In the genomic region with DNA sequence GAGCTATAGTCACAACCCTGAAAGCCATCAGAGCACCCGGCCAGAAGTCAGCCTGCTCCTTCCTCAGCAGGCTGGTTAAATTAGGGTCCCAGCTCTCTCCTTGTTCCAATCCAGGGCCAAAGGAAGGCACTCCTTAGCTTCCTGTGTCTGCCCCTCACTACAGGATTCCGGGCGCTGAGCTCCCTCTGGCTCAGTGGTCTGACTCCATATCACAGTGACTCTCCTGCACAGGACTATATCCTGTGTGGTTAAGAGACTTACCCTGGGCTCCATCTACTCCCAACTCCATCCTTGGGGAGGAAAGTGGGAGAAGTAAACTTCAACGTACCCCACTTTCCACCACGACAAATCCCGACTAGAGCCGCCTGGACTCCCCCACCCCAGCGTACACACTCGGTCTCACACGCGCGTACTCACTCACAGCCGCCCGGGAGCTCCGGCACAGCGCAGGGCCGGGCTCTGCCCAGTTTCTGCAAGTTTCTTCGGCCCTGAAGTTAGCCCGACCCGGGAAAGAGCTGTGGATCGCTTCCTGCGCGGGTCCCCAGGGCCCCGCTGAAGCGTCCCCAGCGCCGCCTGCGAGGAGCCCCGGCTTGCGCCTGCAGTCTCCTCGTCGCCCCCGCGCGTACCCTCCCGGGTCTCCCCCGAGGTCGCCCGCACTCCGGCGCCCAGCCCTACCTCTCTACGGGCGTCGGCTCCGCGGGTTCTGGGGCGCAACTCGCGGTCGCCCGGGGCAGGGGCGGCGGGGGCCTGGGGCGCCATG, we compare ENCODE assay signal across 7 mouse cellular contexts. TPM values are rescaled to one million over a fixed set of nuclear protein-coding genes. Genes with fewer than 3 reads are reported as not detected.
A peak's percentile ranks its signal among the peaks of the same experiment; 100 is the strongest.
DNase-seq lines count a peak whose midpoint lies in the region; ATAC-seq and TF ChIP-seq lines count a peak whose summit lies in the region.

No protein-coding gene starts in this region.

- no peaks in the 10 kb centered on the region for H3K36me3 ChIP-seq in thymus, adult 2 months (ENCODE audit: control insufficient read depth, insufficient read depth, low read length)
- 0 out of 2 replicates have a peak, but pooled peaks cover 4% of the 10 kb centered on the region for H3K36me3 ChIP-seq in forebrain, embryonic 13.5 days (ENCODE audit: poor library complexity, severe bottlenecking)
- 0 out of 2 replicates have a peak, but pooled peaks cover 4% of the 10 kb centered on the region for H3K36me3 ChIP-seq in hindbrain, embryonic 13.5 days
- H3K36me3 ChIP-seq in liver, postnatal 0 days (replicated peaks; ENCODE audit: insufficient read depth, low read length) = no peaks in the 10 kb centered on the region

- H3K9me3 ChIP-seq in forebrain, embryonic 13.5 days (replicated peaks) = no peaks in the 10 kb centered on the region
- H3K9me3 ChIP-seq in hindbrain, embryonic 13.5 days = no peaks in the 10 kb centered on the region
- H3K9me3 ChIP-seq in liver, postnatal 0 days (ENCODE audit: low read length) = no peaks in the 10 kb centered on the region

- peak overlapping the region; percentile 16 for H3K4me3 ChIP-seq in thymus, adult 2 months (ENCODE audit: control insufficient read depth, insufficient read depth, low read length)
- H3K4me3 ChIP-seq in forebrain, embryonic 13.5 days = peak overlapping the region; percentile 88
- H3K4me3 ChIP-seq in hindbrain, embryonic 13.5 days = peak overlapping the region; percentile 88
- H3K4me3 ChIP-seq in liver, postnatal 0 days (ENCODE audit: low read depth, low read length) = peak overlapping the region; percentile 62

- TF ChIP-seq CTCF in thymus, adult 2 months (IDR thresholded peaks at IDR 0.05; ENCODE audit: borderline replicate concordance, control insufficient read depth, extremely low read depth, insufficient read depth, low read length, poor library complexity) = no peak
- TF ChIP-seq CTCF in liver, postnatal 0 days (IDR thresholded peaks at IDR 0.05; ENCODE audit: low read depth) = no peak

- DNase-seq in thymus, adult 2 months = peak; percentile 18
- DNase-seq in thymus, adult 18-20 months = no peak
- peak; percentile 27 for DNase-seq in brain, adult 2 months (ENCODE audit: low read depth, low spot score)
- DNase-seq in liver, postnatal 0 days = peak; percentile 33
- DNase-seq in retina, embryonic 14.5 days (ENCODE audit: low spot score) = peak; percentile 59

- H3K4me2 ChIP-seq in forebrain, embryonic 13.5 days = peak overlapping the region; percentile 67
- peak overlapping the region; percentile 74 for H3K4me2 ChIP-seq in hindbrain, embryonic 13.5 days
- H3K4me2 ChIP-seq in liver, postnatal 0 days (ENCODE audit: low read depth, low read length) = peak overlapping the region; percentile 84

- 3% methylated on average over 54 of the region's 54 CpGs for WGBS in thymus, adult 2 months
- WGBS in forebrain, embryonic 13.5 days = under 1% methylated on average over 50 of the region's 54 CpGs
- WGBS in hindbrain, embryonic 13.5 days = under 1% methylated on average over 51 of the region's 54 CpGs
- WGBS in liver, postnatal 0 days (ENCODE audit: insufficient replicate concordance) = 7% methylated on average over 49 of the region's 54 CpGs

- no peak for TF ChIP-seq EP300 in liver, postnatal 0 days (IDR thresholded peaks at IDR 0.05; ENCODE audit: low read depth)

- H3K9ac ChIP-seq in forebrain, embryonic 13.5 days = peak overlapping the region; percentile 92
- peak overlapping the region; percentile 93 for H3K9ac ChIP-seq in hindbrain, embryonic 13.5 days
- peak overlapping the region; percentile 61 for H3K9ac ChIP-seq in liver, postnatal 0 days (replicated peaks)

- TF ChIP-seq POLR2A in thymus, adult 2 months (IDR thresholded peaks at IDR 0.05; ENCODE audit: control insufficient read depth, extremely low read depth, insufficient read depth, low read length, poor library complexity) = no peak

- H3K27ac ChIP-seq in thymus, adult 2 months (ENCODE audit: control insufficient read depth, insufficient read depth, low read length) = no peak overlapping the region
- peak overlapping the region; percentile 89 for H3K27ac ChIP-seq in forebrain, embryonic 13.5 days
- peak overlapping the region; percentile 95 for H3K27ac ChIP-seq in hindbrain, embryonic 13.5 days
- H3K27ac ChIP-seq in liver, postnatal 0 days (ENCODE audit: low read depth) = peak overlapping the region; percentile 34

- peaks cover 7% of the 10 kb centered on the region; the same call in 1 of the 2 replicates for H3K4me1 ChIP-seq in thymus, adult 2 months (replicated peaks; ENCODE audit: control insufficient read depth, insufficient read depth, low read length)
- peaks cover 52% of the 10 kb centered on the region for H3K4me1 ChIP-seq in forebrain, embryonic 13.5 days
- H3K4me1 ChIP-seq in hindbrain, embryonic 13.5 days (replicated peaks) = peaks cover 55% of the 10 kb centered on the region
- H3K4me1 ChIP-seq in liver, postnatal 0 days (ENCODE audit: insufficient read depth) = no peaks in the 10 kb centered on the region; the same call in 1 of the 2 replicates

- H3K27me3 ChIP-seq in thymus, adult 2 months (ENCODE audit: control insufficient read depth, insufficient read depth, low read length) = peaks cover 13% of the 10 kb centered on the region
- no peaks in the 10 kb centered on the region for H3K27me3 ChIP-seq in forebrain, embryonic 13.5 days
- H3K27me3 ChIP-seq in hindbrain, embryonic 13.5 days = no peaks in the 10 kb centered on the region
- peaks cover 29% of the 10 kb centered on the region for H3K27me3 ChIP-seq in liver, postnatal 0 days (ENCODE audit: insufficient read depth, low read length)

- ATAC-seq in forebrain, embryonic 13.5 days = peak; percentile 74
- ATAC-seq in hindbrain, embryonic 13.5 days (ENCODE audit: low FRiP score) = peak; percentile 72
- peak; percentile 45 for ATAC-seq in liver, postnatal 0 days

RNA-seq across cellular contexts. Expression of a gene that starts 0.6 kb away (rescaled TPM):
- 2.6 and 3.2 TPM in 2 replicates for polyA plus RNA-seq in thymus, adult 2 months (2012; rRNA removed)
- polyA plus RNA-seq in forebrain, embryonic 13.5 days (2015; fragmentation: Nextera tagmentation; extraction: Ambion mirVana) = 19.6 and 22.8 TPM in 2 replicates
- polyA plus RNA-seq in hindbrain, embryonic 13.5 days (2015; fragmentation: Nextera tagmentation; extraction: Ambion mirVana) = 25.4 and 27.5 TPM in 2 replicates
- 1.6 TPM in 2 replicates for polyA plus RNA-seq in liver, postnatal 0 days (2015; fragmentation: Nextera tagmentation; extraction: Ambion mirVana)

RNA-seq across cellular contexts. Expression of a gene that starts 16.6 kb away (rescaled TPM):
- 17.0 and 18.8 TPM in 2 replicates for polyA plus RNA-seq in thymus, adult 2 months (2012; rRNA removed)
- polyA plus RNA-seq in forebrain, embryonic 13.5 days (2015; fragmentation: Nextera tagmentation; extraction: Ambion mirVana) = 35.7 and 39.0 TPM in 2 replicates
- 41.4 and 46.9 TPM in 2 replicates for polyA plus RNA-seq in hindbrain, embryonic 13.5 days (2015; fragmentation: Nextera tagmentation; extraction: Ambion mirVana)
- 15.8 and 17.1 TPM in 2 replicates for polyA plus RNA-seq in liver, postnatal 0 days (2015; fragmentation: Nextera tagmentation; extraction: Ambion mirVana)

RNA-seq across cellular contexts. Expression of a gene that starts 28.5 kb away (rescaled TPM):
- 0.96 TPM in 1 of 2 replicates, not detected in the other for polyA plus RNA-seq in thymus, adult 2 months (2012; rRNA removed)
- polyA plus RNA-seq in forebrain, embryonic 13.5 days (2015; fragmentation: Nextera tagmentation; extraction: Ambion mirVana) = 0.79 TPM in 1 of 2 replicates, not detected in the other
- 2.1 TPM in 1 of 2 replicates, not detected in the other for polyA plus RNA-seq in hindbrain, embryonic 13.5 days (2015; fragmentation: Nextera tagmentation; extraction: Ambion mirVana)
- 1.2 and 1.9 TPM in 2 replicates for polyA plus RNA-seq in liver, postnatal 0 days (2015; fragmentation: Nextera tagmentation; extraction: Ambion mirVana)

RNA-seq across cellular contexts. Expression of a gene that starts 35.3 kb away (rescaled TPM):
- polyA plus RNA-seq in thymus, adult 2 months (2012; rRNA removed) = 249 and 412 TPM in 2 replicates
- 325 and 354 TPM in 2 replicates for polyA plus RNA-seq in forebrain, embryonic 13.5 days (2015; fragmentation: Nextera tagmentation; extraction: Ambion mirVana)
- 410 and 414 TPM in 2 replicates for polyA plus RNA-seq in hindbrain, embryonic 13.5 days (2015; fragmentation: Nextera tagmentation; extraction: Ambion mirVana)
- 248 and 260 TPM in 2 replicates for polyA plus RNA-seq in liver, postnatal 0 days (2015; fragmentation: Nextera tagmentation; extraction: Ambion mirVana)

Comparison
In these comparisons a context has a peak if more than half of its experiments do, and no peak if none do; other contexts are left out.
1. DNase-seq: peak in thymus, adult 2 months (single experiment), brain, adult 2 months (single experiment), liver, postnatal 0 days (single experiment) and retina, embryonic 14.5 days (single experiment); none in thymus, adult 18-20 months (0 of 2).
2. H3K4me3 ChIP-seq: peak in every context shown above with its lines; median percentile 88 in forebrain, embryonic 13.5 days; 88 in hindbrain, embryonic 13.5 days; 62 in liver, postnatal 0 days; 16 in thymus, adult 2 months.
3. Peak in every context shown above with its lines, with median percentiles within 50 percentile points of each other: ATAC-seq, H3K4me2 ChIP-seq and H3K9ac ChIP-seq.